Mouse (Mus musculus): Measurements from ENCODE around the gene H2afz. TPM values are rescaled to one million over a fixed set of nuclear protein-coding genes. Genes with fewer than 3 reads are reported as not detected.
"Not testable (repeated sequence)": the region's sequence is repeated elsewhere in the genome, so short reads cannot be mapped to it uniquely, and the experiment has no call there.

Gene H2afz
- total RNA-seq (2015; ENCODE audit: low replicate concordance) (951 and 1,242 TPM in 2 replicates), total RNA-seq (2017; ENCODE audit: low replicate concordance) (578 and 824 TPM in 2 replicates)

DNA sequence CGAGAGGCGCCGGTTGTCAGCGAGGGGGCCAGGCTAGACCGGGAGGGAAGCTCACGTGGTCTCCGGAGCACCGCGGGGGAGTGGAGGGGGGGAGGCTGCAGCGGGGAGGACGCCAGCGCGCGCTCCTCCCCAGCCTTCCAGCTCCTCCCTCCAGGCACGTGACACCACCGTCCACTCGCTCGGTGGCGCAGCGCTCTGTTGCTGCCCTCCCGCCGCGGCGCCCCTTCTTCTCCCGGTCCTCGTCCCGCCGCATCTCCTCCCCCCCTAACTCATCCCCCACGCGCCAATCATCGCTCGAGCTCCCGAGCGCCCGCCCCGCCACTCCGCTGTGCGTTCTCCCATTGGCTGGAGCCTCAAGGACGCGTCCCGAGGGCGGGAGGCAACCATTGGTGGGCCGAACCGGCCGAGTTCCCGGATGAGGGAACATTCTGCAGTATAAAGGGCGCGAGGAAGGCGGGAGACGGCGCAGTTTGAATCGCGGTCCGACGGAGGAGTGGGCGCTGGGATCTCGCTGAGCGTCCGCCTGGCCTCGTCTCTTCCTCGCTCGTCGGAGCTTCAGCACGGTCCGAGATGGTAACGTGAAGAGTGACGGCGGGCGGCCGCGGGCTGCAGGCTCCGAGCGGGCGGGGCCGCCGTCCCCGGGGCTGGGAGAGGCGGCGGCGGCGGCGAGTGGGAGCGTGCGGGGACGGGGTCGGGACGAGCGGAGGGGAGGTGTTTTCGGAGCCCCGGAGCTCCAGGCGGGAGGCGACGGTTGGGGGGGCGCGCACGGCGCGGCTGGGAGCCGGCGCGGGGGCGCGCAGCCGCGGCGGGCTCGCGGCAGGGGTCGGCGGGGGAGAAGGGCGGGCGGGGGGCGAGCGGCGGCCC is at the start of gene H2afz:
H2afz (plus strand) TSS at position 364 of the 864 bp plus-strand sequence.
- ATAC-seq (replicated peaks; ENCODE audit: low FRiP score, poor library complexity, severe bottlenecking) = peak; percentile 85

DNA sequence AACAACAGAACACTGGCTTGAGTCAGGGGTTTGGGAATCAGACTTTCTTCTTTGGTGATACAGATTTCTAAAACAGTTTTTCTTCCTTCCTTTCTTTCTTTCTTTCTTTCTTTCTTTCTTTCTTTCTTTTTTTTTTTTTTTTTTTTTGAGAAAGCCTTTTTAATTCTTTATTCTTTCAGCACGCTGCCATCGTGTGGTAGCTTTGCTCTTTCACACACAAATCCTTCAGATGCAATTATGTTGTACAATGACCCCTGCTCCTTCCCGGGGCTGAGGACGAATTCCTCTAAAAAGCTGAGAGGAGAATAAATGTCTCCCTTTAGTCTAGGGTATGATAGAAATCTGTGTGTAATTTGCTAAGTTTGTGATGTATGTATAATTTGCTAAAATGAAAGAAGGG is 45.6 kb upstream of the H2afz start:
- ATAC-seq (replicated peaks; ENCODE audit: low FRiP score, poor library complexity, severe bottlenecking) = no peak

GRCm38 (mm10) chr3:137820688-137821467 is 43.4 kb upstream of the H2afz start:
- no peak for ATAC-seq (replicated peaks; ENCODE audit: low FRiP score, poor library complexity, severe bottlenecking)

- no peak for ATAC-seq (replicated peaks; ENCODE audit: low FRiP score, poor library complexity, severe bottlenecking)
These were observed 41.0 kb upstream of the H2afz start for GRCm38 (mm10) chr3:137823317-137823716.

DNA sequence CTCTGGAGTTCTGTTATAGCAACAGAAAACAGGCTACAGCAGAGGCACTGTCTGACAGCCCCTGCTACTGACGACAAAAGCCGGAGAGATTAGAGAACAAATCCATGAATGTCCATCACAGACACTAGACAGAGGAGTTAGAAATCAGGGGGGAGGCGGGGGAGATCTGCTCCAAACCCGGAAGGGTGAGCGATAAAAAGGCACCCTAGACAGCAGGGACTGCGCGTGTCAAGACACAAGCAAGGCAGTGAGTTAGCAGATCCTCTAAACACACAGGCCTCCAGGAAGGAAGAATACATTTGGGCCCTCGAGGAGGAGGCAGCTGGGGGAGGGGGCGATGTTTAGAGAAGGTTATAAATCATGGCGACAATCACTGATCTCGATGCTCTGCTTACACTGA is 36.6 kb upstream of the H2afz start:
- ATAC-seq (replicated peaks; ENCODE audit: low FRiP score, poor library complexity, severe bottlenecking) = no peak

DNA sequence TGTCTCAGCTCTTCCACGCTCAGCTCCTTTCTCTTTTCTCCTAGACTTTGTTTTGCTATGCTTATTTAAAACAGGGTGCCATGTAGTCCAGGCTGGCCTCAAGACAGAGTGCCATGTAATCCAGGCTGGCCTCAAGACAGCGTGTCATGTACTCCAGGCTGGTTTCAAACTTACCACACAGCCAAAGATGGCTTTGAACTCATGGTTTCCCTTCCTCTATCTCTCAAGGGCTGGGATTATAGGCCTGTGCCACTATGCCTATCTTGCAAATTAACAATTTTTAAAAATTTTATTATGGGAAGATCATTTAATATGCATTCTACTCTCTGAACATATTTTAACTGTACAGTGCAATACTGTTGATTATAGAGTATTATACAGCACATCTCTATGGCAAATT is 33.1 kb upstream of the H2afz start:
- ATAC-seq (replicated peaks; ENCODE audit: low FRiP score, poor library complexity, severe bottlenecking) = no peak

DNA sequence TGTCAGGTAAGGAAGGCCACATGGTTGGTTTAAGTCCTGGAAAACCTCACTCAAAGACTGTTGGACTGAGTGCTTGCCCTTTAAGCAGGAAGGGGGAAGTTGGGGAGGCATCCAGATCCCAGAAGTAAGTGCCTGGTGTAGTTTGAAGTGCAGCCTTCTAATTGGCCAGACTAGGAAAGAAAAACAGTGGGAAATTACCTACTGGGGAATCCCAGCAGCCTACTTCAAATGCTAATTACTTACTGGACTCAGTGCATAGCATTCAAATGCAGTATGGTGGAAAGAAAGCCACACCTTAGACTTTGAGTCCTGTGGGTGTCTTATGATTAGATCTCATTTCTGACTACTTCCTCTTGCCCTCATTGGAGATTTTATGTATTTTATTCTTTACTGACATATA is 31.2 kb upstream of the H2afz start:
- no peak for ATAC-seq (replicated peaks; ENCODE audit: low FRiP score, poor library complexity, severe bottlenecking)

GRCm38 (mm10) chr3:137833698-137834097 is 30.6 kb upstream of the H2afz start:
- ATAC-seq (replicated peaks; ENCODE audit: low FRiP score, poor library complexity, severe bottlenecking) = no peak

GRCm38 (mm10) chr3:137836543-137836942 is 27.7 kb upstream of the H2afz start:
- no peak for ATAC-seq (replicated peaks; ENCODE audit: low FRiP score, poor library complexity, severe bottlenecking)

DNA sequence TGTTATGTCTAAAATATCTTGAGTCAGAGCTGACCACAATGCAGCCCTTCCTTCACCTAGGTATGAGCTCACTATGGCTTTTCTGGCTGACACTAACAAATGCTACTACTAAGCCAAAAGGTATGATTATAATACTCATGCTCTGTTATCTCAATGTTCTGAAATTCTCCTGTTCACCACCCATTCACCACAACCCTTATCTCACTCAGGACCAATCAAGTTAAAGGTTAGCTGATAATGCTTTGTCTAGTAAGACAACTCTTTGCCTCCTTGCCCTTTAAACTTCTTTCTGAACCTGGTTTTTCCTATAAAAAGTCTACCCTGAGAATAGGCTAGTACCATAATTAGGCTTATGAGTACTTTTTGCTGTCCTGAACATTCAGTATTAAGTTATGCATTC is 26.1 kb upstream of the H2afz start:
- ATAC-seq (replicated peaks; ENCODE audit: low FRiP score, poor library complexity, severe bottlenecking) = no peak

GRCm38 (mm10) chr3:137842944-137843343 is 21.3 kb upstream of the H2afz start:
- ATAC-seq (replicated peaks; ENCODE audit: low FRiP score, poor library complexity, severe bottlenecking) = no peak; the same call in 1 of the 2 replicates

GRCm38 (mm10) chr3:137844263-137844662 is 20.0 kb upstream of the H2afz start:
- ATAC-seq (replicated peaks; ENCODE audit: low FRiP score, poor library complexity, severe bottlenecking) = peak; percentile 72; the same call in 1 of the 2 replicates

GRCm38 (mm10) chr3:137846552-137846951 is 17.7 kb upstream of the H2afz start:
- no peak for ATAC-seq (replicated peaks; ENCODE audit: low FRiP score, poor library complexity, severe bottlenecking)

DNA sequence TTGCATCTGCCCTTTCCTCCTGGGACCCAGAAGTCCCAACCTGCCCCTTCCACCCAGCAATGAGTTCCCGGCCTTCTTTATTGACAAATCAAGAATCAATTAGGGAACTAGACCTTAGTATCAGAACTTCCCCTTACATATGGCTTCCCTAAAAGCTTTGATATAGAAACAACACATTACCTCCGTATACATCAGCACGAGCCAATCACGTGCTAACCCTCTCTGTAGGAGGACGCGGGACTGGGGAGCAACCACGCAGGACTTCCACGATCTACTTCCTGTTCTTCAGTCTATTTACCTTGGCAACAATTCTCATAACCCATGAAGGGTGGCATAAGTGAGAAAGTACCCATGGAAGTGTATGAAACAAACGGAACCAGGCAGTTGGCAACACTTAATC is 15.9 kb upstream of the H2afz start:
- no peak for ATAC-seq (replicated peaks; ENCODE audit: low FRiP score, poor library complexity, severe bottlenecking)

DNA sequence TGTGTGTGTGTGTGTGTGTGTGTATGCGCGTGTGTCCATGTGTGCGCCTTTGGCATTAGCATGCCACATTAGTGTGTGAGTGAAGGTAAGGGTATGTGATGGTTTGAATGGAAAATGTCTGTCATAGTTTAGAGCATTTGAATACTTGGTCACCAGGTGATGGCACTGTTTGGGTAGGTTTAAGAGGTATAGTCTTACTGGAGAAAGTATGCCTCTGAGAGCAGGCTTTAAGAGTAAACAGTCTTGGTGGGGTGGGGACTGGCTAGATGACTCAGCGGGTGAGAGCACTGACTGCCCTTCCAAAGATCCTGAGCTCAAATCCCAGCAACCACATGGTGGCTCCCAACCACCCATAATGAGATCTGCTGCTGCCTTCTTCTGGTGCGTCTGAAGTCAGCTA is 14.6 kb upstream of the H2afz start:
- no peak for ATAC-seq (replicated peaks; ENCODE audit: low FRiP score, poor library complexity, severe bottlenecking)

DNA sequence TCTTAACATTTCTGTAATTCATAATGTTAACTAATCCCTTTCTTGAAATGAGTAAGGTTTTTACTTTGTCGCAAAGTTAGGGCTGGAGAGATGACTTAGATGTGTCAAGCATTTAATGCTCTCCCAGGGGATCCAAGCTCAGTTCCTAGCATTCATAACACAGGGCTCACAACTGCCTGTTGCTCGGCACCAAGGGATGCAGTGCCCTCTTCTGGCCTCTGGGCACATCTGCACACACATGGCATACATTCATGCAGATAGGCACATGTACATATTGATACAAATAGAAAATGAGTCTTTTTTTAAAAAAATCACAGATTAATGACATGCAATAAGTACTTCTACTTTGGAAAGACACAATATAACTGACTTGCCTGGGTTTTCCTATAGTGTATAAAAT is 13.1 kb upstream of the H2afz start:
- no peak for ATAC-seq (replicated peaks; ENCODE audit: low FRiP score, poor library complexity, severe bottlenecking)

DNA sequence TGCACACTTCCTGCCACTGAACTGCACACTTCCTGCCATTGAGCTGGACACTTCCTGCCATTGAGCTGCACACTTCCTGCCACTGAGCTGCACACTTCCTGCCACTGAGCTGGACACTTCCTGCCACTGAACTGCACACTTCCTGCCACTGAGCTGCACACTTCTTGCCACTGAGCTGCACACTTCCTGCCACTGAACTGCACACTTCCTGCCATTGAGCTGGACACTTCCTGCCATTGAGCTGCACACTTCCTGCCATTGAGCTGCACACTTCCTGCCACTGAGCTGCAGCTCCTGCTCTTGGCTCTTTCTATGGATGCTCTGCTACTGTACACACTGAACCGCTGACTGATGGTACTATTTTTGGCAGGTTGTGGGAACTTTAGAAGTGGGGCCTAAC is 11.3 kb upstream of the H2afz start:
- not testable (repeated sequence) for ATAC-seq (replicated peaks; ENCODE audit: low FRiP score, poor library complexity, severe bottlenecking)

GRCm38 (mm10) chr3:137855328-137855727 is 9.0 kb upstream of the H2afz start:
- ATAC-seq (replicated peaks; ENCODE audit: low FRiP score, poor library complexity, severe bottlenecking) = no peak

DNA sequence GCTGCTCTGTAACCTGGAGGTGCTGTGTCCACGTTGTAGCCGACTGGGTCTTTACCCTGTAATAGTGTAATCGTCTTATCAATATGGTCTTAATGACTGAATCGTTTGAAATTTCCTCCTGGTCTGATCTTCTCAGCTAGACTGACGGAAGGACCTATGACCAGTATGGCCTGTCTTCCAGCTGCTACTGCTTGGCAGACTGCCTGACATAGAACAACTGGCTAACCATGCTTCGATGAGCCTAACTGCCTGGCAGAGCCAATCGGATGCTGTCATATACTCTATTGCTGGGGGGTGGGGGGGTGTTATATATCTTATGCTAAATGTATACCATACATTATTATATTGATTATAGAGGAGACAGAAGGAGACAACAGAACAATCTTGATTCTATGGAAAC is 8.2 kb upstream of the H2afz start:
- ATAC-seq (replicated peaks; ENCODE audit: low FRiP score, poor library complexity, severe bottlenecking) = no peak

- ATAC-seq (replicated peaks; ENCODE audit: low FRiP score, poor library complexity, severe bottlenecking) = no peak
These were observed 3.7 kb upstream of the H2afz start for GRCm38 (mm10) chr3:137860394-137861170.
